Mouse (Mus musculus) brain, embryonic 14.5 days (tissue): ENCODE results near the gene Sorl1.

Source experiments
- CTCF ChIP-seq: fragments of 200-500 bp; IDR thresholded peaks from 2 replicates; pipeline ENCODE4 v1.5.1; 2012; ENCODE audit warnings: inconsistent platforms, mild to moderate bottlenecking, moderate library complexity, borderline replicate concordance; ENCODE audit not compliant: insufficient read depth, insufficient read length; ENCODE audit errors: extremely low read depth
- POLR2A ChIP-seq: fragments of 200-500 bp; IDR thresholded peaks from 2 replicates; pipeline ENCODE4 v1.6.1; 2012; ENCODE audit warnings: mild to moderate bottlenecking, inconsistent platforms, borderline replicate concordance; ENCODE audit not compliant: poor library complexity, insufficient read depth, insufficient read length, severe bottlenecking; ENCODE audit errors: extremely low read depth

DNA sequence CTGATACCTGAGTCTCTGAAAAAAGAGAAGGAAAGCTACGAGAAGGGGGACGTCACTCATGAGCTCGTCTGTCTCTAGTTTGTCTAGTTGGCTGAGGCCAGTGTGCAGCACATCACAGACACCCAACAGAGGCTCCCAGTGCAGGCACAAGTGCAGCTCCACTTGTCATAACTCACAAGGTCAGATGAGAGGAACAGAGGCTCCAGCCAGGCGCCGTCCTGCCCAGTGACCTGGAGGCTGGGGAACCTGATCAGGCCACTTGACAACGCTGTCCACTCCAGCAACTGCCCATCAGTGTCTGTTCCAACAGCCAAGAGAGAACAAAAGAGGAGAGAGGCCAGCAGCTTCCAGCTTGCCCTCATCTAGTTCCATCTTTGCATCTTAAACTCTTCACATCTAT is 201.7 kb downstream of the Sorl1 start:
- TF ChIP-seq CTCF = no peak
- TF ChIP-seq POLR2A = no peak
